20 mouse cellular contexts compared by ENCODE assay signal in the genomic region with DNA sequence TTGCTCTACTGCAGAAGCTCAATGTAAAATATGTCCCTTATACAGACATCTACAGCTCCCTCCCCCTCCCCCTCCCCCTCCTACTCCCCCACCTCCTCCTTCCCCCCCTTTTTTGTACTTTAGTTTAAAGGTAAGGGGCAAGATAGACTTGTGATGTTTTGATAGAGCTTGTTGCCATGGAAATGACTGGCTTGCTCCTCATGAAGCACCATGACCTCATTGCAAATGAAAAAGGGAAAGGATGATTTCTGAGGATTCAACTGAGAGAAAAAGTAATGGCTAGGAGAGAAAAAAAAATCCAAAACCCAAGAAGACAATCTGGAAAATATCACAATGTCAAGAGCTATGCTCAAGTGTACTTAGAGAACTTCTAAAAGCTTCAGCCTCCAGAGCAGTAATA. TPM values are rescaled to one million over a fixed set of nuclear protein-coding genes. Genes with fewer than 3 reads are reported as not detected.
DNase-seq lines count a peak whose midpoint lies in the region; ATAC-seq and TF ChIP-seq lines count a peak whose summit lies in the region.
"Had no signal": no experiment of that assay in that cellular context is flagged by ENCODE, and none has a peak within 500 bp of the region (broad histone marks: within the 10 kb centered on the region; RNA-seq: fewer than 3 reads in every experiment).

No protein-coding gene starts in this region.

- no peak for DNase-seq in lung, embryonic 14.5 days
- no peak for DNase-seq in lung, postnatal 10 days
- peak; percentile 10 for DNase-seq in brain, adult 2 months (ENCODE audit: low read depth, low spot score)
- DNase-seq in thymus, postnatal 0 days (ENCODE audit: low spot score): no peak
- no peak for DNase-seq in cerebellum, postnatal 25 days
- DNase-seq: adrenal gland, postnatal 25 days; B cell, adult 2 months; cerebellum, adult 9-11 months; kidney, postnatal 4 days; lung, postnatal 4 days; thymus, postnatal 14 days had no signal

- peaks cover 9% of the 10 kb centered on the region; the same call in 1 of the 2 replicates for H3K4me1 ChIP-seq in lung, embryonic 14.5 days (ENCODE audit: insufficient read depth)
- H3K4me1 ChIP-seq in forebrain, embryonic 13.5 days: peaks cover 53% of the 10 kb centered on the region
- H3K4me1 ChIP-seq in midbrain, embryonic 12.5 days: peaks cover 43% of the 10 kb centered on the region
- H3K4me1 ChIP-seq: limb, embryonic 15.5 days had no signal

- H3K4me2 ChIP-seq in lung, embryonic 14.5 days: no peak overlapping the region
- no peak overlapping the region for H3K4me2 ChIP-seq in forebrain, embryonic 13.5 days
- H3K4me2 ChIP-seq in midbrain, embryonic 12.5 days (replicated peaks): no peak overlapping the region
- H3K4me2 ChIP-seq: heart, embryonic 12.5 days; limb, embryonic 15.5 days had no signal

- no peaks in the 10 kb centered on the region for H3K36me3 ChIP-seq in lung, embryonic 14.5 days (ENCODE audit: insufficient read depth)
- no peaks in the 10 kb centered on the region for H3K36me3 ChIP-seq in forebrain, embryonic 13.5 days (ENCODE audit: poor library complexity, severe bottlenecking)
- H3K36me3 ChIP-seq in midbrain, embryonic 12.5 days: no peaks in the 10 kb centered on the region
- H3K36me3 ChIP-seq: heart, embryonic 12.5 days; limb, embryonic 15.5 days had no signal

- TF ChIP-seq CTCF in lung, embryonic 14.5 days (IDR thresholded peaks at IDR 0.05; ENCODE audit: low read depth): no peak

- H3K27ac ChIP-seq in lung, embryonic 14.5 days (ENCODE audit: low read depth): peak overlapping the region; percentile 9; the same call in 1 of the 2 replicates
- peak overlapping the region; percentile 75 for H3K27ac ChIP-seq in forebrain, embryonic 13.5 days
- H3K27ac ChIP-seq in midbrain, embryonic 12.5 days (replicated peaks): peak overlapping the region; percentile 66
- H3K27ac ChIP-seq: limb, embryonic 15.5 days had no signal

- H3K9me3 ChIP-seq in lung, embryonic 14.5 days (ENCODE audit: low read depth, low read length): no peaks in the 10 kb centered on the region
- no peaks in the 10 kb centered on the region for H3K9me3 ChIP-seq in forebrain, embryonic 13.5 days (replicated peaks)
- H3K9me3 ChIP-seq in midbrain, embryonic 12.5 days: no peaks in the 10 kb centered on the region
- H3K9me3 ChIP-seq: heart, embryonic 12.5 days; limb, embryonic 15.5 days had no signal

- H3K27me3 ChIP-seq in lung, embryonic 14.5 days (ENCODE audit: insufficient read depth, low read length): no peaks in the 10 kb centered on the region
- H3K27me3 ChIP-seq in forebrain, embryonic 13.5 days: no peaks in the 10 kb centered on the region
- H3K27me3 ChIP-seq in midbrain, embryonic 12.5 days: no peaks in the 10 kb centered on the region
- H3K27me3 ChIP-seq: heart, embryonic 12.5 days; limb, embryonic 15.5 days; Patski had no signal

- no peak overlapping the region for H3K9ac ChIP-seq in lung, embryonic 14.5 days
- 0 out of 2 replicates have a peak overlapping the region, but pooled peaks have one; percentile 23 for H3K9ac ChIP-seq in forebrain, embryonic 13.5 days
- no peak overlapping the region for H3K9ac ChIP-seq in midbrain, embryonic 12.5 days (replicated peaks)
- H3K9ac ChIP-seq: heart, embryonic 12.5 days; limb, embryonic 15.5 days had no signal

- no peak overlapping the region for H3K4me3 ChIP-seq in lung, embryonic 14.5 days (ENCODE audit: low read depth, low read length)
- H3K4me3 ChIP-seq in forebrain, embryonic 13.5 days: no peak overlapping the region
- no peak overlapping the region for H3K4me3 ChIP-seq in midbrain, embryonic 12.5 days
- H3K4me3 ChIP-seq: erythroblast, embryonic 14.5 days; heart, embryonic 12.5 days; limb, embryonic 15.5 days had no signal

- no peak for ATAC-seq in lung, embryonic 14.5 days (ENCODE audit: insufficient read depth)
- ATAC-seq in forebrain, embryonic 13.5 days: no peak
- ATAC-seq in midbrain, embryonic 12.5 days (ENCODE audit: low FRiP score, low read depth): no peak
- no peak for ATAC-seq in frontal cortex, adult (ENCODE audit: low TSS enrichment)
- ATAC-seq: activated CD4-positive, CD25-positive, alpha-beta regulatory T cell, adult 4 months; hindbrain, embryonic 16.5 days; Patski had no signal

RNA-seq across cellular contexts. Expression of a gene that starts 29.4 kb away (rescaled TPM):
- 35.4 and 38.9 TPM in 2 replicates for polyA plus RNA-seq in lung, embryonic 14.5 days (2014; fragmentation: Nextera tagmentation; extraction: Ambion mirVana)
- polyA plus RNA-seq in forebrain, embryonic 13.5 days (2015; fragmentation: Nextera tagmentation; extraction: Ambion mirVana): 29.4 and 29.5 TPM in 2 replicates
- 33.3 and 36.4 TPM in 2 replicates for polyA plus RNA-seq in midbrain, embryonic 12.5 days (2016; fragmentation: Nextera tagmentation; extraction: Ambion mirVana)
- 31.5 and 31.9 TPM in 2 replicates for polyA plus RNA-seq in thymus, postnatal 0 days (2015; fragmentation: Nextera tagmentation; extraction: Ambion mirVana)

Comparison
In these comparisons a context has a peak if more than half of its experiments do, and no peak if none do; other contexts are left out.
1. H3K27ac ChIP-seq: peak in every context shown above with its lines; median percentile 75 in forebrain, embryonic 13.5 days; 66 in midbrain, embryonic 12.5 days; 9 in lung, embryonic 14.5 days.